Comparison of ENCODE assay signal across 7 mouse cellular contexts in genomic region chr13:41079421-41079780, GRCm38 (mm10). TPM values are rescaled to one million over a fixed set of nuclear protein-coding genes. Genes with fewer than 3 reads are reported as not detected.
DNase-seq lines count a peak whose midpoint lies in the region; ATAC-seq lines count a peak whose summit lies in the region.

Gene Mak, minus strand, starts transcription at chr13:41079706.

- no peaks in the 10 kb centered on the region for H3K36me3 ChIP-seq in limb, embryonic 13.5 days
- no peaks in the 10 kb centered on the region for H3K36me3 ChIP-seq in midbrain, embryonic 15.5 days (replicated peaks)

- H3K4me1 ChIP-seq in limb, embryonic 13.5 days = peaks cover 6% of the 10 kb centered on the region; the same call in 1 of the 2 replicates
- H3K4me1 ChIP-seq in midbrain, embryonic 15.5 days = peaks cover 11% of the 10 kb centered on the region; the same call in 1 of the 2 replicates

- H3K4me3 ChIP-seq in limb, embryonic 13.5 days = peak within 1 kb of the TSS; percentile 56
- peak within 1 kb of the TSS; percentile 51 for H3K4me3 ChIP-seq in midbrain, embryonic 15.5 days

- peak; percentile 95 for ATAC-seq in limb, embryonic 13.5 days (ENCODE audit: low FRiP score, low read depth)
- peak; percentile 96 for ATAC-seq in midbrain, embryonic 15.5 days (replicated peaks)

- H3K27me3 ChIP-seq in limb, embryonic 13.5 days = peaks cover 33% of the 10 kb centered on the region
- H3K27me3 ChIP-seq in midbrain, embryonic 15.5 days (replicated peaks) = peaks cover 10% of the 10 kb centered on the region; the same call in 1 of the 2 replicates

- H3K9me3 ChIP-seq in limb, embryonic 13.5 days = no peaks in the 10 kb centered on the region
- no peaks in the 10 kb centered on the region for H3K9me3 ChIP-seq in midbrain, embryonic 15.5 days

- H3K9ac ChIP-seq in limb, embryonic 13.5 days = peak within 1 kb of the TSS; percentile 62
- H3K9ac ChIP-seq in midbrain, embryonic 15.5 days = peak within 1 kb of the TSS; percentile 28

- under 1% methylated on average over 40 of the region's 40 CpGs for WGBS in limb, embryonic 13.5 days
- WGBS in midbrain, embryonic 15.5 days = under 1% methylated on average over 40 of the region's 40 CpGs

- H3K4me2 ChIP-seq in limb, embryonic 13.5 days (replicated peaks) = peak within 1 kb of the TSS; percentile 85
- H3K4me2 ChIP-seq in midbrain, embryonic 15.5 days = peak within 1 kb of the TSS; percentile 78

- H3K27ac ChIP-seq in limb, embryonic 13.5 days = no peak within 1 kb of the TSS
- no peak within 1 kb of the TSS for H3K27ac ChIP-seq in midbrain, embryonic 15.5 days

- DNase-seq in adrenal gland, adult 8-10 months = peak; percentile 30
- peak; percentile 79 to 81 for DNase-seq in cerebellum, postnatal 14 days
- peak; percentile 41 to 47 for DNase-seq in frontal cortex, postnatal 25 days (ENCODE audit: low spot score in 2 of 2)
- peak; percentile 51 to 68 for DNase-seq in kidney, adult 8-10 months
- DNase-seq in spleen, postnatal 10 days (ENCODE audit: low spot score in 2 of 2) = peak; percentile 39 to 74

RNA-seq across cellular contexts. Expression of gene Mak, which starts in this region (rescaled TPM):
- under 1 TPM in 2 of 4 experiments, not detected in 2; 0.09 to 0.22 TPM for total RNA-seq in adrenal gland, adult 8-10 months (2022)
- 0.55 and 0.68 TPM in 2 replicates for polyA plus RNA-seq in limb, embryonic 13.5 days (2015; fragmentation: Nextera tagmentation; extraction: Ambion mirVana)
- 1.8 and 2.2 TPM in 2 replicates for polyA plus RNA-seq in midbrain, embryonic 15.5 days (2015; fragmentation: Nextera tagmentation; extraction: Ambion mirVana)

Comparison
In these comparisons a context has a peak if more than half of its experiments do, and no peak if none do; other contexts are left out.
1. Peak in DNase-seq in adrenal gland, adult 8-10 months; RNA of the gene not detected or under 1 TPM.
2. Peak in ATAC-seq, H3K4me3 ChIP-seq, H3K9ac ChIP-seq and H3K4me2 ChIP-seq in limb, embryonic 13.5 days; RNA of the gene not detected or under 1 TPM.
3. DNase-seq: peak in every context shown above with its lines; median percentile 80 in cerebellum, postnatal 14 days; 60 in kidney, adult 8-10 months; 56 in spleen, postnatal 10 days; 44 in frontal cortex, postnatal 25 days; 30 in adrenal gland, adult 8-10 months.